Mouse (Mus musculus): ENCODE data around the gene Ide. TPM values are rescaled to one million over a fixed set of nuclear protein-coding genes. Genes with fewer than 3 reads are reported as not detected.

Ide gene
- total RNA-seq (2023) = 10 to 100 TPM; 25.5 to 35.7 TPM

GRCm38 (mm10) chr19:37337752-37338151, at the start of gene Ide:
Ide (minus strand) TSS chr19:37337852.

GRCm38 (mm10) chr19:37375755-37376615, 38.3 kb upstream of the Ide start, which contains the start of gene Kif11:
Kif11 (plus strand) TSS chr19:37376403.

Other genes with a start within 250 kb of the Ide start
- gene March5, start 130.3 kb downstream of the Ide start, total RNA-seq (2023) = 10 to 100 TPM; 36.8 to 39.4 TPM
- 1 to 10 TPM; 2.2 to 2.8 TPM for gene Cpeb3, start 129.3 kb downstream of the Ide start, total RNA-seq (2023)
- gene Kif11, start 38.6 kb upstream of the Ide start, total RNA-seq (2023) = 10 to 100 TPM; 56.1 to 61.6 TPM
- gene Hhex, start 97.0 kb upstream of the Ide start, total RNA-seq (2023) = 10 to 100 TPM; 56.8 to 62.7 TPM
- 10 to 100 TPM; 59.7 to 63.3 TPM for gene Exoc6, start 212.6 kb upstream of the Ide start, total RNA-seq (2023)